Mouse (Mus musculus): ENCODE results near the gene Prune2.

- TF ChIP-seq POLR2A (IDR thresholded peaks at IDR 0.05; ENCODE audit: borderline replicate concordance, insufficient read depth, low read length) (no peak), CTCF (IDR thresholded peaks at IDR 0.05; ENCODE audit: borderline replicate concordance, insufficient read depth, low read depth, low read length) (no peak)
These were observed 282.6 kb downstream of the Prune2 start for GRCm38 (mm10) chr19:17238471-17238870.
